Mouse (Mus musculus) megakaryocyte, embryonic 14.5 days (primary cell): ENCODE measurements around the gene D330045A20Rik.

ENCODE experiments used
- FLI1 ChIP-seq: IDR thresholded peaks from 2 replicates; pipeline ENCODE4 v1.6.1; 2012; ENCODE audit warnings: low read length, inconsistent platforms, mixed read lengths
- GATA1 ChIP-seq: IDR thresholded peaks from 3 replicates; pipeline ENCODE4 v1.6.1; 2012; ENCODE audit warnings: mixed read lengths, low read length, inconsistent platforms, borderline replicate concordance

- TF ChIP-seq GATA1 = no peak
- TF ChIP-seq FLI1 = no peak
Measured at GRCm38 (mm10) chrX:139552090-139552489, 71.9 kb downstream of the D330045A20Rik start.
